Mouse (Mus musculus): ENCODE results near the gene Fto.

GRCm38 (mm10) chr8:91496936-91497335 lies 183.6 kb downstream of the Fto start:
- TF ChIP-seq CTCF (IDR thresholded peaks at IDR 0.05; ENCODE audit: low read depth, low read length) (no peak), POLR2AphosphoS5 (IDR thresholded peaks at IDR 0.05; ENCODE audit: insufficient replicate concordance, low read depth, low read length) (no peak), GATA1 (IDR thresholded peaks at IDR 0.05; ENCODE audit: borderline replicate concordance, low read length) (no peak)

Measured in G1E (cell line).